ENCODE assay signal across 16 mouse cellular contexts in the genomic region with DNA sequence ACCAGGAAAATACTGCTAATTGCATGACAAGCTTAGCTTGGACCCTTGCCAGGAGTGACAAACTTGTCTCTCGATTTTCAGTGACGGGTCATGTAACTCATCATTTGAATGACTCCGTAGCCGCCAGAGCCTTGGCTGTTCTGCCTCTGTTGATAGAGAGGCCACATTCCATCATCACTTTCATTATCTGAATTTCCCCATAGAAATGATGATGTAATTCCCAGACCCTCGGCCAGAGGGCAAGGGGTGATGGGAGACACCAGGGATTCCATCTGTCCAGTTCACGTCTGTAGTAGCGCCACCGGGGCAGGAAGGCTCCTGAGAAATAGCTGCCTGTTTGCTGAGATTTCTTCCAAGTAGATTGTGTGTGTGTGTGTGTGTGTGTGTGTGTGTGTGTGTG. TPM values are rescaled to one million over a fixed set of nuclear protein-coding genes. Genes with fewer than 3 reads are reported as not detected.
DNase-seq lines count a peak whose midpoint lies in the region; ATAC-seq and TF ChIP-seq lines count a peak whose summit lies in the region.
"Had no signal": no experiment of that assay in that cellular context is flagged by ENCODE, and none has a peak within 500 bp of the region (broad histone marks: within the 10 kb centered on the region; RNA-seq: fewer than 3 reads in every experiment).

No protein-coding gene starts in this region.

- no peak overlapping the region for H3K9ac ChIP-seq in embryonic facial prominence, embryonic 14.5 days (ENCODE audit: low read depth, low read length)
- H3K9ac ChIP-seq in midbrain, embryonic 14.5 days (replicated peaks; ENCODE audit: low read length), result no peak overlapping the region
- no peak overlapping the region for H3K9ac ChIP-seq in heart, postnatal 0 days (replicated peaks; ENCODE audit: low read depth, low read length)
- H3K9ac ChIP-seq: forebrain, postnatal 0 days had no signal

- DNase-seq in embryonic facial prominence, embryonic 14.5 days (ENCODE audit: low spot score), result peak; percentile 43
- no peak for DNase-seq in embryonic facial prominence, embryonic 10.5 days (ENCODE audit: low spot score)
- peak; percentile 20 for DNase-seq in midbrain, embryonic 14.5 days
- no peak for DNase-seq in midbrain, embryonic 10.5 days (ENCODE audit: low spot score)
- DNase-seq in heart, postnatal 0 days (ENCODE audit: low spot score), result peak; percentile 13
- DNase-seq in cerebellum, adult 9-10 months, result no peak
- no peak for DNase-seq in left cerebral cortex, adult 18-20 months (ENCODE audit: low spot score in 2 of 2)
- DNase-seq in left cerebral cortex, postnatal 36 days (ENCODE audit: low spot score in 2 of 2), result no peak
- DNase-seq: B cell, adult 2 months; cerebellum, adult 9-11 months; forebrain, postnatal 0 days; gastrocnemius, postnatal 25 days; kidney, adult 9 months had no signal

- no peak for TF ChIP-seq EP300 in heart, postnatal 0 days (IDR thresholded peaks at IDR 0.05; ENCODE audit: low read depth)

- H3K27me3 ChIP-seq in embryonic facial prominence, embryonic 14.5 days (replicated peaks; ENCODE audit: control insufficient read depth, insufficient read depth, low read length), result no peaks in the 10 kb centered on the region
- no peaks in the 10 kb centered on the region for H3K27me3 ChIP-seq in embryonic facial prominence, embryonic 10.5 days (replicated peaks; ENCODE audit: low read depth, poor library complexity, severe bottlenecking)
- H3K27me3 ChIP-seq in midbrain, embryonic 14.5 days (ENCODE audit: control insufficient read depth, insufficient read depth, low read length), result no peaks in the 10 kb centered on the region
- H3K27me3 ChIP-seq in midbrain, embryonic 10.5 days (ENCODE audit: low read depth, poor library complexity, severe bottlenecking), result no peaks in the 10 kb centered on the region
- no peaks in the 10 kb centered on the region for H3K27me3 ChIP-seq in heart, postnatal 0 days (ENCODE audit: control insufficient read depth, insufficient read depth, low read length)

- no peak for ATAC-seq in embryonic facial prominence, embryonic 14.5 days (ENCODE audit: low read depth)
- ATAC-seq in midbrain, embryonic 14.5 days (ENCODE audit: low FRiP score, low TSS enrichment), result no peak
- ATAC-seq in heart, postnatal 0 days (ENCODE audit: insufficient read depth, low read depth), result peak; percentile 42
- ATAC-seq: forebrain, postnatal 0 days had no signal

- H3K4me3 ChIP-seq in embryonic facial prominence, embryonic 14.5 days (ENCODE audit: low read depth, low read length), result no peak overlapping the region
- no peak overlapping the region for H3K4me3 ChIP-seq in embryonic facial prominence, embryonic 10.5 days
- H3K4me3 ChIP-seq in midbrain, embryonic 14.5 days (replicated peaks; ENCODE audit: low read depth, low read length), result no peak overlapping the region
- H3K4me3 ChIP-seq in midbrain, embryonic 10.5 days, result no peak overlapping the region
- H3K4me3 ChIP-seq in heart, postnatal 0 days (ENCODE audit: low read depth, low read length), result no peak overlapping the region

- peaks cover 25% of the 10 kb centered on the region; the same call in 1 of the 2 replicates for H3K36me3 ChIP-seq in embryonic facial prominence, embryonic 14.5 days (ENCODE audit: control insufficient read depth, insufficient read depth, low read length)
- peaks cover 66% of the 10 kb centered on the region for H3K36me3 ChIP-seq in embryonic facial prominence, embryonic 10.5 days (replicated peaks)
- H3K36me3 ChIP-seq in midbrain, embryonic 14.5 days (ENCODE audit: control insufficient read depth, insufficient read depth, low read length), result no peaks in the 10 kb centered on the region
- H3K36me3 ChIP-seq in midbrain, embryonic 10.5 days, result peaks cover 54% of the 10 kb centered on the region
- H3K36me3 ChIP-seq in heart, postnatal 0 days (replicated peaks; ENCODE audit: control insufficient read depth, insufficient read depth, low read length), result no peaks in the 10 kb centered on the region

- no peak overlapping the region for H3K27ac ChIP-seq in embryonic facial prominence, embryonic 14.5 days (replicated peaks; ENCODE audit: low read depth, low read length)
- no peak overlapping the region for H3K27ac ChIP-seq in embryonic facial prominence, embryonic 10.5 days (replicated peaks)
- no peak overlapping the region for H3K27ac ChIP-seq in midbrain, embryonic 14.5 days (replicated peaks; ENCODE audit: low read depth, low read length)
- no peak overlapping the region for H3K27ac ChIP-seq in midbrain, embryonic 10.5 days (replicated peaks)
- H3K27ac ChIP-seq in heart, postnatal 0 days (ENCODE audit: low read depth), result no peak overlapping the region

- intact Hi-C loops in left cerebral cortex, postnatal 36 days (cut with DNase I), result loop anchor here (5.0 kb wide), 1 partner anchor 47 kb away; no protein-coding TSS in a partner anchor

- no peak for TF ChIP-seq CTCF in heart, postnatal 0 days (IDR thresholded peaks at IDR 0.05; ENCODE audit: low read depth)

- peaks cover 12% of the 10 kb centered on the region for H3K4me1 ChIP-seq in embryonic facial prominence, embryonic 14.5 days (ENCODE audit: control insufficient read depth, insufficient read depth, low read length)
- H3K4me1 ChIP-seq in embryonic facial prominence, embryonic 10.5 days, result peaks cover 25% of the 10 kb centered on the region
- peaks cover 10% of the 10 kb centered on the region for H3K4me1 ChIP-seq in midbrain, embryonic 14.5 days (ENCODE audit: control insufficient read depth, insufficient read depth, low read length)
- peaks cover 21% of the 10 kb centered on the region for H3K4me1 ChIP-seq in midbrain, embryonic 10.5 days
- peaks cover 33% of the 10 kb centered on the region for H3K4me1 ChIP-seq in heart, postnatal 0 days (ENCODE audit: control insufficient read depth, insufficient read depth)

- WGBS in embryonic facial prominence, embryonic 14.5 days, result 58% methylated on average over 8 of the region's 8 CpGs
- WGBS in embryonic facial prominence, embryonic 10.5 days, result 82% methylated on average over 8 of the region's 8 CpGs
- 75% methylated on average over 8 of the region's 8 CpGs for WGBS in midbrain, embryonic 14.5 days
- 87% methylated on average over 8 of the region's 8 CpGs for WGBS in midbrain, embryonic 10.5 days
- 21% methylated on average over 8 of the region's 8 CpGs for WGBS in heart, postnatal 0 days

- H3K4me2 ChIP-seq in embryonic facial prominence, embryonic 14.5 days (ENCODE audit: low read depth, low read length), result no peak overlapping the region
- H3K4me2 ChIP-seq in midbrain, embryonic 14.5 days (ENCODE audit: low read length), result no peak overlapping the region
- H3K4me2 ChIP-seq in heart, postnatal 0 days (ENCODE audit: low read depth, low read length), result no peak overlapping the region
- H3K4me2 ChIP-seq: liver, embryonic 11.5 days had no signal

- no peaks in the 10 kb centered on the region for H3K9me3 ChIP-seq in embryonic facial prominence, embryonic 14.5 days (ENCODE audit: control insufficient read depth, low read length)
- H3K9me3 ChIP-seq in embryonic facial prominence, embryonic 10.5 days, result no peaks in the 10 kb centered on the region
- H3K9me3 ChIP-seq in midbrain, embryonic 14.5 days (ENCODE audit: control insufficient read depth, low read length), result no peaks in the 10 kb centered on the region
- no peaks in the 10 kb centered on the region for H3K9me3 ChIP-seq in midbrain, embryonic 10.5 days (replicated peaks)
- H3K9me3 ChIP-seq in heart, postnatal 0 days (replicated peaks; ENCODE audit: control insufficient read depth, low read length), result no peaks in the 10 kb centered on the region

RNA-seq across cellular contexts. Expression of a gene that starts 40.7 kb away (rescaled TPM):
- polyA plus RNA-seq in embryonic facial prominence, embryonic 14.5 days (2014; fragmentation: Nextera tagmentation; extraction: Ambion mirVana), result 2.2 and 2.4 TPM in 2 replicates
- polyA plus RNA-seq in embryonic facial prominence, embryonic 10.5 days (2016; fragmentation: Nextera tagmentation; extraction: Ambion mirVana), result 2.1 and 2.9 TPM in 2 replicates
- polyA plus RNA-seq in midbrain, embryonic 14.5 days (2014; fragmentation: Nextera tagmentation; extraction: Ambion mirVana), result 2.0 and 2.4 TPM in 2 replicates
- 0.83 and 1.5 TPM in 2 replicates for polyA plus RNA-seq in midbrain, embryonic 10.5 days (2016; fragmentation: Nextera tagmentation; extraction: Ambion mirVana)
- total RNA-seq in heart, postnatal 0 days (2014; rRNA removed; ENCODE audit: low replicate concordance), result 0.43 and 17.2 TPM in 2 replicates
- 1.1 and 1.5 TPM in 2 replicates for polyA plus RNA-seq in heart, postnatal 0 days (2015; fragmentation: Nextera tagmentation; extraction: Ambion mirVana)
- total RNA-seq in left cerebral cortex, adult 18-20 months (2021), result 10 to 100 TPM; 17.2 to 19.1 TPM
- 10 to 100 TPM; 17.9 to 18.3 TPM for total RNA-seq in left cerebral cortex, postnatal 36 days (2021)
- total RNA-seq: megakaryocyte progenitor cell, adult 5-6 weeks; monocyte, adult 5-6 weeks had no signal

Comparison
In these comparisons a context has a peak if more than half of its experiments do, and no peak if none do; other contexts are left out.
1. DNase-seq: peak in embryonic facial prominence, embryonic 14.5 days (single experiment), midbrain, embryonic 14.5 days (single experiment) and heart, postnatal 0 days (single experiment); none in embryonic facial prominence, embryonic 10.5 days (single experiment), midbrain, embryonic 10.5 days (single experiment), cerebellum, adult 9-10 months (single experiment), left cerebral cortex, adult 18-20 months (0 of 2) and left cerebral cortex, postnatal 36 days (0 of 2).